Mouse (Mus musculus) MN1 (cell line): ENCODE measurements around the gene Olfr1024.

ENCODE experiments used
- DNase-seq: peaks from one replicate; pipeline ENCODE4 v3.0.0-alpha.2; 2016; ENCODE audit warnings: low spot score

Olfr1024 gene

DNA sequence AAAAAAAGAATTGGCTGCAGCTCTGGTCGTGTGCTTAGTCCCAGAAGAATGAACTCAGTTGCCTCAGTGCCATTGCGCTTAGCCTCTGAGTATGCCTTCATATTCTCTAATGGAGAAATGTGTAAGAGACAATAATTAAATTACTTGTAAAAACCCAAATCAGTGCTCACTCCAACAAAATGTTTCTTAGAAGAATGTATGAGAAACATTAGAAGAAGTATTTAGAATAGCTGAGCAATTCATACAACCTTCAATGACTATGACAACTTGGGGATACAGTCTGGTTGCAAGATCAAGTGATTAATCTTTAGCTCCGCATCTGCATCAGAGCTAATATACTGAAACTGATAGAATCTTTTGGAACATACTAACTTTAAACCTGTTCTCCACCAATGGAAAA is at the start of gene Olfr1024:
TSS of gene Olfr1024 (minus strand) at position 101 of the 400 bp plus-strand sequence.
- no peak for DNase-seq

DNA sequence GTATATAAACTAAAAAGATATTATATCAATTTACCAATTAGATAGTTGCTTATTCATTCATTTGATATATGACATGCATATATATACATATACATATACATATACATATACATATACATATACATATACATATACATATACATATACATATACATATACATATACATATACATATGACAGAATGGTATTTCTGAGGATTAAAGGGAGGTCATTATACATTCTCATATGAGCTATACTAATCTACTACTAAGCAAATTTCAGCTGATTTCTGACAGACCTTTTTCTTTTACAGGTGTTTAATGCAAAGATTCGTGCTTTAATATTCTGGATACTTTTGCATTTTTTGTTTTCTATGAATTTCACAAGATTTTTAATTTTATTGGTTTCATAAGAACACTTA is 45.3 kb upstream of the Olfr1024 start, which contains the start of gene Olfr1028:
TSS of gene Olfr1028 (plus strand) at position 301 of the 400 bp plus-strand sequence.
- no peak for DNase-seq

DNA sequence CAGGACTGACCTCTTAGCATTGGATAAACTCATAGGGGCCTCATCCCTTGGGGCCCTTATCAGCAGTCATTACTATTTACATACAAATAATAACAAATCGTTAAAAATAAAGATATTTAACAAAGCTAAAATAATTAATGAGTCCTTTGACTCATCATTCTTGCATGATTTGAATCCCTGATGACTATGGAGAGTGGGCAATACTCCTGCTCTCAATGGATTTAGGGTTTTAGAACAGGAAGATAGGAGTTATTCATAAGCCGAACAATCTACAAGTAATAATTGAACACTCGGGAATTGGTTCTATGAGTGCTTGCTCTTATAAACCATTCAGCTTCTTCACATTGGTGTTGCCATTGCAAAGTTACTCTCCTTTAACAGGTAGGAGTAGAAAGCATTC is 16.4 kb upstream of the Olfr1024 start, which contains the start of gene Olfr1026:
TSS of gene Olfr1026 (plus strand) at position 301 of the 400 bp plus-strand sequence.
- DNase-seq = no peak

DNA sequence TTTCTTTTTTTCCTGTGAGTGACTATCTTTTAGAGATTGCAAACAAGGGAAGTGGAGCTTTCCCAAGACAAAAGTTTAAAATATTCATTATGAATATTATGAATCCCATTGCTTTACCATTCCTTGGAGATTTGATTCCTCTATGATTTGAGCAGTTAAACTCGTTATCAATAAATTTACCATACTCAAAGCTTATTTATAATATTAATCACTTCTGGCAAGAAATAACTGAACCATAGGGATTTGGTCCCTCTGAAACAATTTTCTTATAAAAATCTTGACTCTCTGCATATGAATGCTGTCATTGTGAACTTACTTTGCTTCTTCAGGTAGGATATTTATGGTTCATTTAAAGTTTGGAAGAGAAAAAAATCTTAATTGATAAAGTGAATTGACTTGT is 10.0 kb upstream of the Olfr1024 start, which contains the start of gene Olfr1025-ps1:
TSS of gene Olfr1025-ps1 (plus strand) at position 301 of the 400 bp plus-strand sequence.
- DNase-seq = no peak

DNA sequence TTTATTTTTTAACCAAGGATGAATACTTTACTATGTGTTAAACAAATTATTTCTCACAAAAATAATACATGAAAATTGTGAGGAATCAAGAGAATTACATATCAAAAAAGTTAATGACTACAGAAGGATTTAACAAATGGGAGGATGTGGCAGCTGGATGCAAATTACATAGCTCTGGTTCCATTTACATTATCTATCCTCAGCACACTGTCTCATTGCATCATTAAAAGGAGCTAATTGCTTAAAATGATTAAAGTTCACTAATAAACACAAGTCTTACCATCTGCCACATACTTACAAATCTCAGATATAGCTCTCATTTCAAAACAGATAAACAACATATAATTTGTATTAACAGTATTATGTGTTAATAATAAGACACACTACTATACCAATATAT is 8.3 kb upstream of the Olfr1024 start:
- no peak for DNase-seq

DNA sequence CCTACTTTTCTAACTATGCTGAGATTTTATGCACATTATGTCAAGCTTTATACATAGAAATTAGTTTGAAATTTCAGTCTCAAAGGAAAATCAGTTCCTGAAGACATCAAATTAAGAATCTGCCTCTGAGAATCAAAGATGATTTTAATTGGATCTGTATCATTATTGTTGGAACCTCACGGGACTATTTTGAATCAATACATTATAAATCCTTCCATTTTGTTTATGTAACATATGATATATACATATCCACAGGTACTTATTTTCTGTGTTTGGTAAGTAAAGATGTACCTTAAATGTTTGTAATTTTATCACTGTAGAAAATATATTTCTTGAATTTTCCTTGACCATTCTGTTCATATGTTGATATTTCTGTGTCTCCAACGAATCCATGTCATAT is 19.5 kb downstream of the Olfr1024 start, which contains the start of gene Olfr1023:
TSS of gene Olfr1023 (plus strand) at position 301 of the 400 bp plus-strand sequence.
- no peak for DNase-seq

DNA sequence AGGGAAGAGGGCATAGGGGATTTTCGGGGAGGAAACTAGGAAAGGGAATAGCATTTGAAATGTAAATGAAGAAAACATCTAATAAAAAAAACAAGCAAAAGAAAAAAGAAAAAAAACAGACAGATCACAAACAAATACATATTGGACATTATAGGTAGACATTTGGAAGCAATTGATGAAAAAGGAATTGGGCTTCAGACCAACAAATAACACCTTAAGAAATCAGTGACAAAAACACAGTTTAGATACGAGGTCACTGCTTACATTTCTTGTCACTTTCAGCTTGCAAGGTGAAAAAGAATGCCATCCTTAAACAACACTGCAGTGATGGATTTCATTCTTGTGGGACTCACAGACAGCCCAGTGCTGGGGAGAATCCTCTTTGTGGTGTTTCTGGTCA is 36.6 kb downstream of the Olfr1024 start, which contains the start of gene Olfr1022:
TSS of gene Olfr1022 (plus strand) at position 301 of the 400 bp plus-strand sequence.
- no peak for DNase-seq
